Comparison of ENCODE assay signal across 18 mouse cellular contexts in genomic region chr5:68361581-68362211, GRCm38 (mm10).
DNase-seq lines count a peak whose midpoint lies in the region; ATAC-seq lines count a peak whose summit lies in the region.
"Had no signal": no experiment of that assay in that cellular context is flagged by ENCODE, and none has a peak within 500 bp of the region (broad histone marks: within the 10 kb centered on the region; RNA-seq: fewer than 3 reads in every experiment).

No protein-coding gene starts in this region.

- H3K4me1 ChIP-seq in embryonic facial prominence, embryonic 12.5 days: 0 out of 2 replicates have a peak, but pooled peaks cover 2% of the 10 kb centered on the region
- H3K4me1 ChIP-seq in embryonic facial prominence, embryonic 10.5 days: no peaks in the 10 kb centered on the region
- H3K4me1 ChIP-seq in liver, embryonic 11.5 days (replicated peaks; ENCODE audit: control insufficient read depth, insufficient read depth, low read length): no peaks in the 10 kb centered on the region
- no peaks in the 10 kb centered on the region for H3K4me1 ChIP-seq in embryonic facial prominence, embryonic 13.5 days
- H3K4me1 ChIP-seq in limb, embryonic 15.5 days: no peaks in the 10 kb centered on the region
- H3K4me1 ChIP-seq: heart, embryonic 12.5 days had no signal

- no peaks in the 10 kb centered on the region for H3K27me3 ChIP-seq in embryonic facial prominence, embryonic 12.5 days
- H3K27me3 ChIP-seq in embryonic facial prominence, embryonic 10.5 days (replicated peaks; ENCODE audit: low read depth, poor library complexity, severe bottlenecking): no peaks in the 10 kb centered on the region
- no peaks in the 10 kb centered on the region for H3K27me3 ChIP-seq in liver, embryonic 11.5 days (replicated peaks; ENCODE audit: control insufficient read depth, insufficient read depth, low read length)
- no peaks in the 10 kb centered on the region for H3K27me3 ChIP-seq in embryonic facial prominence, embryonic 13.5 days
- no peaks in the 10 kb centered on the region for H3K27me3 ChIP-seq in limb, embryonic 15.5 days
- H3K27me3 ChIP-seq: CH12.LX; heart, embryonic 12.5 days had no signal

- no peak overlapping the region for H3K4me2 ChIP-seq in embryonic facial prominence, embryonic 12.5 days (replicated peaks)
- no peak overlapping the region for H3K4me2 ChIP-seq in liver, embryonic 11.5 days
- H3K4me2 ChIP-seq in embryonic facial prominence, embryonic 13.5 days: no peak overlapping the region
- H3K4me2 ChIP-seq in limb, embryonic 15.5 days: no peak overlapping the region
- H3K4me2 ChIP-seq: heart, embryonic 12.5 days had no signal

- no peak overlapping the region for H3K4me3 ChIP-seq in embryonic facial prominence, embryonic 12.5 days
- no peak overlapping the region for H3K4me3 ChIP-seq in embryonic facial prominence, embryonic 10.5 days
- H3K4me3 ChIP-seq in liver, embryonic 11.5 days (ENCODE audit: low read depth, low read length): no peak overlapping the region
- no peak overlapping the region for H3K4me3 ChIP-seq in embryonic facial prominence, embryonic 13.5 days
- no peak overlapping the region for H3K4me3 ChIP-seq in limb, embryonic 15.5 days
- H3K4me3 ChIP-seq: heart, embryonic 12.5 days had no signal

- H3K9me3 ChIP-seq in embryonic facial prominence, embryonic 12.5 days: no peaks in the 10 kb centered on the region
- no peaks in the 10 kb centered on the region for H3K9me3 ChIP-seq in embryonic facial prominence, embryonic 10.5 days
- no peaks in the 10 kb centered on the region for H3K9me3 ChIP-seq in liver, embryonic 11.5 days (ENCODE audit: control insufficient read depth, low read length)
- no peaks in the 10 kb centered on the region for H3K9me3 ChIP-seq in embryonic facial prominence, embryonic 13.5 days
- H3K9me3 ChIP-seq in limb, embryonic 15.5 days: no peaks in the 10 kb centered on the region
- H3K9me3 ChIP-seq: heart, embryonic 12.5 days had no signal

- no peaks in the 10 kb centered on the region for H3K36me3 ChIP-seq in embryonic facial prominence, embryonic 12.5 days
- no peaks in the 10 kb centered on the region for H3K36me3 ChIP-seq in embryonic facial prominence, embryonic 10.5 days (replicated peaks)
- no peaks in the 10 kb centered on the region for H3K36me3 ChIP-seq in liver, embryonic 11.5 days (ENCODE audit: control insufficient read depth, insufficient read depth, low read length)
- H3K36me3 ChIP-seq in embryonic facial prominence, embryonic 13.5 days: no peaks in the 10 kb centered on the region
- no peaks in the 10 kb centered on the region for H3K36me3 ChIP-seq in limb, embryonic 15.5 days
- H3K36me3 ChIP-seq: heart, embryonic 12.5 days had no signal

- no peak for DNase-seq in embryonic facial prominence, embryonic 10.5 days (ENCODE audit: low spot score)
- no peak for DNase-seq in liver, embryonic 11.5 days (ENCODE audit: low spot score)
- DNase-seq in liver: no peak
- DNase-seq in layer of hippocampus, postnatal 14 days (ENCODE audit: low spot score in 2 of 2): no peak
- no peak for DNase-seq in right cerebral cortex, postnatal 25 days
- DNase-seq: adrenal gland, postnatal 36 days; cerebellum, adult 9-10 months; embryo, embryonic 11 days; gastrocnemius, postnatal 36 days; kidney, adult 18-20 months; lung, postnatal 14 days; right cerebral cortex, adult 18-20 months; thymus, postnatal 36 days had no signal

- H3K27ac ChIP-seq in embryonic facial prominence, embryonic 12.5 days: no peak overlapping the region
- no peak overlapping the region for H3K27ac ChIP-seq in embryonic facial prominence, embryonic 10.5 days (replicated peaks)
- H3K27ac ChIP-seq in liver, embryonic 11.5 days (ENCODE audit: low read depth, low read length): no peak overlapping the region
- H3K27ac ChIP-seq in embryonic facial prominence, embryonic 13.5 days: no peak overlapping the region
- no peak overlapping the region for H3K27ac ChIP-seq in limb, embryonic 15.5 days

- 0 out of 2 replicates have a peak, but pooled peaks have one; percentile 41 for ATAC-seq in embryonic facial prominence, embryonic 12.5 days (ENCODE audit: insufficient number of reproducible peaks, insufficient read depth, low FRiP score, low TSS enrichment)
- ATAC-seq in liver, embryonic 11.5 days (replicated peaks; ENCODE audit: low FRiP score): peak; percentile 26; the same call in 1 of the 2 replicates
- peak; percentile 20; the same call in 1 of the 2 replicates for ATAC-seq in embryonic facial prominence, embryonic 13.5 days (ENCODE audit: insufficient number of reproducible peaks, insufficient read depth, low FRiP score, low TSS enrichment, low read depth)
- ATAC-seq in limb, embryonic 15.5 days (ENCODE audit: insufficient number of reproducible peaks, low FRiP score, low TSS enrichment, low read depth): peak; percentile 52; the same call in 1 of the 2 replicates

- no peak overlapping the region for H3K9ac ChIP-seq in embryonic facial prominence, embryonic 12.5 days
- H3K9ac ChIP-seq in liver, embryonic 11.5 days (ENCODE audit: low read depth, low read length): no peak overlapping the region
- no peak overlapping the region for H3K9ac ChIP-seq in embryonic facial prominence, embryonic 13.5 days
- H3K9ac ChIP-seq in limb, embryonic 15.5 days: no peak overlapping the region
- H3K9ac ChIP-seq: heart, embryonic 12.5 days had no signal

- 84% methylated on average over 3 of the region's 3 CpGs for WGBS in embryonic facial prominence, embryonic 12.5 days
- WGBS in embryonic facial prominence, embryonic 10.5 days: 78% methylated on average over 3 of the region's 3 CpGs
- 72% methylated on average over 3 of the region's 3 CpGs for WGBS in liver, embryonic 11.5 days
- 79% methylated on average over 3 of the region's 3 CpGs for WGBS in embryonic facial prominence, embryonic 13.5 days
- WGBS in limb, embryonic 15.5 days: 73% methylated on average over 3 of the region's 3 CpGs
